Mouse (Mus musculus) heart, postnatal 0 days (tissue): ENCODE measurements around the gene B3gnt2.

Experiments used
- CTCF ChIP-seq: IDR thresholded peaks from 2 replicates; pipeline ENCODE4 v1.5.1; 2016; ENCODE audit warnings: antibody characterized with exemption, control low read depth, low read depth
- EP300 ChIP-seq: IDR thresholded peaks from 2 replicates; pipeline ENCODE4 v1.6.1; 2016; ENCODE audit warnings: antibody characterized with exemption, low read depth

- TF ChIP-seq EP300, result no peak
- TF ChIP-seq CTCF, result no peak
Measured at GRCm38 (mm10) chr11:22736521-22737225, 124.1 kb downstream of the B3gnt2 start.
